ENCODE assay signal across 22 mouse cellular contexts in the genomic region with DNA sequence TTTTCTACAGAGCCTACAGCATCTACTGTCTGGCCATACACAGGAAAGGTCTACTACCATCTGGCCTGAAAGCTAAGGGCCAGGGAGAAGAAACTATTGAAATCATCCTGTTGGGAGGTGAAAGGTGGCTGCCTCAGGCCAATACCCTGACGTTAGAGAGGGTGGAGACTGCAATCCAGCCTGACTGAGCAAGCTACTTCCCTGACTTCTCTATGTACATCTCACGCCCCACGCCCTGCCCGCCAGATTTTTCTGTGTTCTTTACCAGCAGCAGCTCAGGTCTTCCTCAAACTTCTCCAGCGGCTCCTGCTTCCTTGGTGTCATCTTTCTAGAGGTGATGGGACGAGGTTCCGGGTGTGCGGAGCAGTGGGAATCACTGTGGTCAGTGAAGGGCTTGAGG. TPM values are rescaled to one million over a fixed set of nuclear protein-coding genes. Genes with fewer than 3 reads are reported as not detected.
DNase-seq lines count a peak whose midpoint lies in the region; ATAC-seq and TF ChIP-seq lines count a peak whose summit lies in the region.
"Had no signal": no experiment of that assay in that cellular context is flagged by ENCODE, and none has a peak within 500 bp of the region (broad histone marks: within the 10 kb centered on the region; RNA-seq: fewer than 3 reads in every experiment).

No protein-coding gene starts in this region.

- WGBS in heart, embryonic 13.5 days: 68% methylated on average over 8 of the region's 8 CpGs
- 81% methylated on average over 8 of the region's 8 CpGs for WGBS in midbrain, embryonic 11.5 days

- TF ChIP-seq CTCF in embryonic fibroblast, embryonic 13.5 days (IDR thresholded peaks at IDR 0.05; ENCODE audit: borderline replicate concordance, insufficient read depth, low read length): no peak

- TF ChIP-seq POLR2A in embryonic fibroblast, embryonic 13.5 days (IDR thresholded peaks at IDR 0.05; ENCODE audit: low read depth, low read length): no peak

- no peaks in the 10 kb centered on the region for H3K27me3 ChIP-seq in heart, embryonic 13.5 days (replicated peaks)
- H3K27me3 ChIP-seq in midbrain, embryonic 11.5 days (ENCODE audit: control insufficient read depth, insufficient read depth, low read length): no peaks in the 10 kb centered on the region
- H3K27me3 ChIP-seq: liver, embryonic 13.5 days; midbrain, embryonic 13.5 days; neural tube, embryonic 13.5 days; stomach, embryonic 15.5 days had no signal

- no peak for ATAC-seq in heart, embryonic 13.5 days (ENCODE audit: extremely low read depth, insufficient number of reproducible peaks, low FRiP score, low TSS enrichment)
- ATAC-seq in midbrain, embryonic 11.5 days (ENCODE audit: low FRiP score): no peak
- ATAC-seq: forebrain, postnatal 0 days; hindbrain, embryonic 16.5 days; intestine, embryonic 16.5 days; midbrain, embryonic 13.5 days had no signal

- H3K9ac ChIP-seq in heart, embryonic 13.5 days: peak overlapping the region; percentile 50; the same call in 1 of the 2 replicates
- H3K9ac ChIP-seq in midbrain, embryonic 11.5 days (ENCODE audit: low read length): no peak overlapping the region
- H3K9ac ChIP-seq: forebrain, postnatal 0 days; liver, embryonic 13.5 days; lung, embryonic 14.5 days; midbrain, embryonic 13.5 days; neural tube, embryonic 13.5 days; stomach, embryonic 15.5 days had no signal

- peak overlapping the region; percentile 95 for H3K27ac ChIP-seq in heart, embryonic 13.5 days (replicated peaks)
- peak overlapping the region; percentile 39 for H3K27ac ChIP-seq in embryonic fibroblast, embryonic 13.5 days (ENCODE audit: insufficient read depth, low read length)
- no peak overlapping the region for H3K27ac ChIP-seq in midbrain, embryonic 11.5 days (ENCODE audit: low read depth, low read length)
- H3K27ac ChIP-seq: forebrain, embryonic 10.5 days; liver, embryonic 13.5 days; macrophage; midbrain, embryonic 13.5 days; neural tube, embryonic 13.5 days; stomach, embryonic 15.5 days had no signal

- H3K4me1 ChIP-seq in heart, embryonic 13.5 days: peaks cover 96% of the 10 kb centered on the region
- H3K4me1 ChIP-seq in embryonic fibroblast, embryonic 13.5 days (ENCODE audit: control insufficient read depth, insufficient read depth, low read length): peaks cover 31% of the 10 kb centered on the region
- peaks cover 16% of the 10 kb centered on the region; the same call in 1 of the 2 replicates for H3K4me1 ChIP-seq in midbrain, embryonic 11.5 days (ENCODE audit: control insufficient read depth, insufficient read depth, low read length)

- H3K4me3 ChIP-seq in heart, embryonic 13.5 days: no peak overlapping the region
- H3K4me3 ChIP-seq in embryonic fibroblast, embryonic 13.5 days (ENCODE audit: insufficient read depth, low read length): no peak overlapping the region
- no peak overlapping the region for H3K4me3 ChIP-seq in midbrain, embryonic 11.5 days (ENCODE audit: low read depth, low read length)
- H3K4me3 ChIP-seq: forebrain, embryonic 10.5 days; liver, embryonic 13.5 days; midbrain, embryonic 13.5 days; neural tube, embryonic 13.5 days; stomach, embryonic 15.5 days had no signal

- H3K36me3 ChIP-seq in heart, embryonic 13.5 days: no peaks in the 10 kb centered on the region
- H3K36me3 ChIP-seq in midbrain, embryonic 11.5 days (ENCODE audit: control insufficient read depth, insufficient read depth, low read length): no peaks in the 10 kb centered on the region
- H3K36me3 ChIP-seq: forebrain, embryonic 10.5 days; midbrain, embryonic 13.5 days; neural tube, embryonic 13.5 days; stomach, embryonic 15.5 days had no signal

- H3K4me2 ChIP-seq in heart, embryonic 13.5 days: no peak overlapping the region
- no peak overlapping the region for H3K4me2 ChIP-seq in midbrain, embryonic 11.5 days
- H3K4me2 ChIP-seq: liver, embryonic 13.5 days; lung, embryonic 14.5 days; midbrain, embryonic 13.5 days; neural tube, embryonic 13.5 days; stomach, embryonic 15.5 days had no signal

- no peaks in the 10 kb centered on the region for H3K9me3 ChIP-seq in heart, embryonic 13.5 days
- no peaks in the 10 kb centered on the region for H3K9me3 ChIP-seq in midbrain, embryonic 11.5 days (ENCODE audit: control insufficient read depth, low read length)
- H3K9me3 ChIP-seq: forebrain, embryonic 10.5 days; liver, embryonic 13.5 days; midbrain, embryonic 13.5 days; neural tube, embryonic 13.5 days; stomach, embryonic 15.5 days had no signal

- peak; percentile 31 for DNase-seq in adrenal gland, postnatal 10 days
- no peak for DNase-seq in adrenal gland, postnatal 25 days
- no peak for DNase-seq in heart, adult 8-10 months (ENCODE audit: low spot score)
- peak; percentile 49 for DNase-seq in 3134 (ENCODE audit: extremely low read depth, insufficient read length, low spot score)
- no peak for DNase-seq in midbrain, embryonic 11.5 days (ENCODE audit: low spot score, missing footprints)
- DNase-seq in spleen, postnatal 10 days (ENCODE audit: low spot score in 2 of 2): no peak
- DNase-seq: adrenal gland, adult 8-10 months; cerebellum, adult 11 months; cerebellum, postnatal 10 days; forebrain, postnatal 0 days; liver, embryonic 13.5 days; lung, embryonic 14.5 days; right cerebral cortex, postnatal 14 days had no signal

RNA-seq across cellular contexts. Expression of gene Daam1, which starts 58.4 kb away (rescaled TPM):
- total RNA-seq in adrenal gland, postnatal 10 days (2021): 10 to 100 TPM; 21.8 to 26.7 TPM
- total RNA-seq in adrenal gland, postnatal 25 days (2021): 20.4 and 22.3 TPM in 2 replicates
- 18.5 and 18.6 TPM in 2 replicates for polyA plus RNA-seq in heart, embryonic 13.5 days (2015; fragmentation: Nextera tagmentation; extraction: Ambion mirVana)
- total RNA-seq in heart, adult 8-10 months (2022): 10 to 100 TPM; 63.9 to 82.9 (median 76.6) TPM
- polyA plus RNA-seq in embryonic fibroblast, embryonic 13.5 days (2011; ENCODE audit: insufficient read length, low read depth, missing spikeins): 23.8 and 25.1 TPM in 2 replicates
- 19.9 and 22.5 TPM in 2 replicates for polyA plus RNA-seq in midbrain, embryonic 11.5 days (2014; fragmentation: Nextera tagmentation; extraction: Ambion mirVana)

Comparison
In these comparisons a context has a peak if more than half of its experiments do, and no peak if none do; other contexts are left out.
1. DNase-seq: peak in adrenal gland, postnatal 10 days (single experiment) and 3134 (single experiment); none in adrenal gland, postnatal 25 days (single experiment), heart, adult 8-10 months (single experiment), midbrain, embryonic 11.5 days (single experiment) and spleen, postnatal 10 days (0 of 2).